Mouse (Mus musculus) E14TG2a.4 (cell line): ENCODE results near the gene Tmem184b.
A peak's percentile ranks its signal among the peaks of the same experiment; 100 is the strongest.

Source experiments
- H3K27me3 ChIP-seq: 2 replicates; pipeline ENCODE4 v1.6.1; 2014; ENCODE audit warnings: low read length, control low read depth; ENCODE audit not compliant: insufficient read depth
- H3K36me3 ChIP-seq: 2 replicates; pipeline ENCODE4 v1.6.1; 2014; ENCODE audit warnings: low read length, control low read depth; ENCODE audit not compliant: insufficient read depth
- H3K4me1 ChIP-seq: replicated peaks from 2 replicates; pipeline ENCODE4 v1.6.1; 2014; ENCODE audit warnings: low read depth, low read length, control low read depth
- H3K4me3 ChIP-seq: replicated peaks from 2 replicates; pipeline ENCODE4 v1.5.1; 2014; ENCODE audit warnings: mild to moderate bottlenecking, low read length
- H3K9me3 ChIP-seq: 2 replicates; pipeline ENCODE4 v1.6.1; 2014; ENCODE audit warnings: low read length, control low read depth
- CTCF ChIP-seq: conservative IDR thresholded peaks from 2 replicates; pipeline ENCODE4 v1.5.1; 2014; ENCODE audit warnings: low read length
- NANOG ChIP-seq: IDR thresholded peaks from 2 replicates; pipeline ENCODE4 v1.6.1; 2014; ENCODE audit warnings: borderline replicate concordance, low read length, mixed read lengths
- POU5F1 ChIP-seq: IDR thresholded peaks from 2 replicates; pipeline ENCODE4 v1.6.1; 2014; ENCODE audit warnings: low read length, borderline replicate concordance

Gene Tmem184b

GRCm38 (mm10) chr15:79402836-79403762, at the start of gene Tmem184b:
Tmem184b (minus strand) TSS chr15:79403569.
- Histone ChIP-seq H3K27me3 (peaks cover 16% of the 10 kb centered on the region), H3K4me3 (peak within 1 kb of the TSS; percentile 98), H3K9me3 (no peaks in the 10 kb centered on the region), H3K4me1 (peaks cover 72% of the 10 kb centered on the region), H3K36me3 (peaks cover 9% of the 10 kb centered on the region)
- TF ChIP-seq POU5F1 (no peak), NANOG (no peak), CTCF (no peak)

GRCm38 (mm10) chr15:79448041-79448440, 44.7 kb upstream of the Tmem184b start:
- TF ChIP-seq NANOG, result peak; percentile 79
- no peak for TF ChIP-seq POU5F1
- no peak for TF ChIP-seq CTCF
- Histone ChIP-seq H3K4me3 (no peak overlapping the region), H3K4me1 (peaks cover 75% of the 10 kb centered on the region), H3K9me3 (no peaks in the 10 kb centered on the region), H3K27me3 (peaks cover 20% of the 10 kb centered on the region), H3K36me3 (no peaks in the 10 kb centered on the region)

GRCm38 (mm10) chr15:79445786-79446654, 42.7 kb upstream of the Tmem184b start:
- no peak overlapping the region for H3K4me3 ChIP-seq
- H3K4me1 ChIP-seq, result peaks cover 68% of the 10 kb centered on the region
- TF ChIP-seq POU5F1, result no peak
- no peaks in the 10 kb centered on the region for H3K9me3 ChIP-seq
- peaks cover 24% of the 10 kb centered on the region for H3K27me3 ChIP-seq
- H3K36me3 ChIP-seq, result no peaks in the 10 kb centered on the region

DNA sequence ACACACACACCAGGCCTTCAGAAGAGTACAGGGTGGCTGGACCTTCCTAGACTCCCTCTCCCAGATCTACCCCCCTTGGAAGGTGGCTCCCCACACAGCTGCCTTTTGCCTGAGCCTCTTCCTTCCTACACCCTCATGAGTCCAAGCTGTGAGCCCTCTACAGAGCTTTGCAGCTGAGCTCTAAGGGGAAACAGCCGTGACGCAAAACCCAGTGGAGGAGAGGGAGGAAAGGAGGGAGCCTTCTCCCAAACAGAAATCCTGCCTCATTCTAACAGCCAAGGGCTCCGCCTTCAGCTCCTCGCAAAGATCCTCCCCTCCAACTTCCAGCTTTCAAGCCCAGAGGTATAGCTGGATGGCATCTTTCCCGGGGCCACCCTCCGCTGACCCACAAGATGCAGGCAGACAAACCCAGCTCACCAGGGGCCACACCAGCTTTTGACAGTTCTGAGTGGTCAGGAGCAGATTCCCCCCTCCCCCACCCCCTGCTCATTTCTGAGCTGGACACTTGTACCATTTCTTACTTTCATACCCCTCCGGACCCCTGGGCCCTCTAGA, 40.6 kb upstream of the Tmem184b start:
- Histone ChIP-seq H3K9me3 (no peaks in the 10 kb centered on the region), H3K27me3 (peaks cover 14% of the 10 kb centered on the region), H3K4me1 (peaks cover 77% of the 10 kb centered on the region)

GRCm38 (mm10) chr15:79442961-79443518, 39.7 kb upstream of the Tmem184b start:
- Histone ChIP-seq H3K27me3 (peaks cover 14% of the 10 kb centered on the region), H3K4me1 (peaks cover 77% of the 10 kb centered on the region), H3K36me3 (peaks cover 5% of the 10 kb centered on the region), H3K4me3 (peak overlapping the region; percentile 86; the same call in 1 of the 2 replicates), H3K9me3 (no peaks in the 10 kb centered on the region)
- no peak for TF ChIP-seq POU5F1
- no peak for TF ChIP-seq CTCF
- TF ChIP-seq NANOG, result no peak

More for the DNA sequence above, 40.6 kb upstream of the Tmem184b start:
- no peak for TF ChIP-seq NANOG
- Histone ChIP-seq H3K4me3 (0 out of 2 replicates have a peak overlapping the region, but pooled peaks have one; percentile 14), H3K36me3 (no peaks in the 10 kb centered on the region)

- Histone ChIP-seq H3K4me1 (peaks cover 78% of the 10 kb centered on the region), H3K27me3 (peaks cover 14% of the 10 kb centered on the region), H3K9me3 (no peaks in the 10 kb centered on the region), H3K4me3 (peak overlapping the region; percentile 86), H3K36me3 (peaks cover 13% of the 10 kb centered on the region)
- TF ChIP-seq CTCF (no peak), POU5F1 (no peak)
Observed at GRCm38 (mm10) chr15:79442257-79442611, 38.9 kb upstream of the Tmem184b start.

DNA sequence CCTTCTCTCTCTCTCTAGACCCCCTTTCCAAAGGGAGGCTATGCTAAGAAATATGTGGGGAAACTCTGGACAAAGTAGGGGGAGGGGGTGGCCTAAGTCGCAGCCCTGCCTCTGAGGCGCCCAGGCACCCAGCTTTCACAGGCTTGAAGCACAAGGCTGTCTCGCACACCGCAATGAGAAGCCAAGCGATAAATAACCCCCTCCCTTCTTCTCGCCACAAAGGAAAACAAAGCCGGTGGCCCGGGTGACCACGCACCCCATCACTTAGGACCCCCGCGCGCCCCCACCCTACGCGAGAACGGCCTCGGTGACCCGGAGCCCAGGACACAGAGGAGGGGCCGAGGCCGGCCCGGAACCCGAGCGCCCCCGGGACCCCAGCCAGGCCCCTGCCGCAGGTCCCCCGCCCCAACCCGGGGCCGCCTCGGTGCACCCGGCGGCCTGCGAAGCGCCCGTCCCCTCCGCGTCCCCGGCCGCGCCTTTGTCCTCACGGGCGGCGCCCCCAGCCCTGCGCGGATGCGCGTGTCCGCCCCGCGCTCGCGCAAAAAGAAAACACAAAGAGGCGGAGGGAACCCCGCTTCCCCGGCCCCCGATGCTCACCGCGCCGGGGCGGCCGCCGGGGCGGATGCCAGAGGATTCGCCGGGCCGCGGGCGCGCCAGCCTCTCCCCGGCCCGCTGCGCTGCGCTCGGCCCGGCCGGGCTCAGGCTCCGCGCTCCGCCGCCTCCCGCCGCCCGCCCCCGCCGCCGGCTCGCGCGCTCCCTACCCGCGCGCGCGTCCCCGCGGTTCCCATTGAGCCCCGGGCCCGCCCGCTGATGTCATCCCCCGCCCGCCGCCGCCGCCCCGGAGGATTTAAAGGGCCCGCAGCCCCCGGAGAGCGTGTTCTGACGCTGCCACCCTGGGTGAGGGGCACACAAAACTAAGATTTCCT, 38.2 kb upstream of the Tmem184b start:
- Histone ChIP-seq H3K36me3 (peaks cover 14% of the 10 kb centered on the region), H3K27me3 (peaks cover 14% of the 10 kb centered on the region), H3K4me1 (peaks cover 79% of the 10 kb centered on the region), H3K9me3 (no peaks in the 10 kb centered on the region), H3K4me3 (peak overlapping the region; percentile 86)
- TF ChIP-seq CTCF, result no peak
- TF ChIP-seq POU5F1, result no peak
- TF ChIP-seq NANOG, result no peak
